Mouse (Mus musculus): Measurements from ENCODE around the gene Rab10. TPM values are rescaled to one million over a fixed set of nuclear protein-coding genes. Genes with fewer than 3 reads are reported as not detected.

Rab10 gene
- polyA plus RNA-seq, 1 experiment: 50.2 TPM

DNA sequence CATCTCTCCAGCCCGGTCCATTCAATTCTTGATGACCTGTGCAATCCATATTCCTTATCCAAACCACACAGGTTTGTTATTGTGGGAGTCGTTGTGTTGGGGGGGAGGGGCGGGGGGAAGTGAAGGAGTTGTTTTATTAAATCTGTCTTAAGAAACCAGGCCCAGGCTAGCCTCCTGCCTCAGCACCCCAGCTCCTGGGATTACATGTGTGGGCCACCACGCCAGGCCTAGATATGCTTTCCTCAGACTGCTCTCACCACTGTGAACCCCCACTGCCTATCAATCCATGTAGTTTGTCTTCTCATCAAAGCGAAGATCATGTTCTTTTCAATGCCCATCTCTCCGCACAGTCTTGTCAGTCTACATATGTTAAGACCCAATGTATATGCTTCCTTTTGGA, 63.7 kb downstream of the Rab10 start:
- Histone ChIP-seq H3K27me3 (ENCODE audit: control insufficient read depth, insufficient read depth, insufficient read length) (no peaks in the 10 kb centered on the region), H3ac (ENCODE audit: control insufficient read depth, insufficient read length, low read depth) (no peak overlapping the region), H3K79me3 (ENCODE audit: low read depth) (peaks cover 1% of the 10 kb centered on the region), H3K36me3 (ENCODE audit: control insufficient read depth, insufficient read depth) (peaks cover 79% of the 10 kb centered on the region), H3K79me2 (ENCODE audit: control insufficient read depth, insufficient read depth) (peaks cover 22% of the 10 kb centered on the region), H3K4me3 (ENCODE audit: insufficient read depth, poor library complexity, severe bottlenecking) (no peak overlapping the region)
- TF ChIP-seq MYOD1 (IDR thresholded peaks at IDR 0.05; ENCODE audit: control insufficient read depth, insufficient read length, low read depth) (no peak), CEBPB (IDR thresholded peaks at IDR 0.05; ENCODE audit: low read depth) (no peak), USF1 (IDR thresholded peaks at IDR 0.05; ENCODE audit: low read depth) (no peak), MYOG (IDR thresholded peaks at IDR 0.05; ENCODE audit: control insufficient read depth, extremely low read depth, insufficient read length) (no peak), MAX (IDR thresholded peaks at IDR 0.05) (no peak), FOSL1 (IDR thresholded peaks at IDR 0.05; ENCODE audit: insufficient read depth, low read length, poor library complexity, severe bottlenecking) (no peak), CTCF (IDR thresholded peaks at IDR 0.05; ENCODE audit: control insufficient read depth, insufficient read depth, insufficient read length) (no peak)

DNA sequence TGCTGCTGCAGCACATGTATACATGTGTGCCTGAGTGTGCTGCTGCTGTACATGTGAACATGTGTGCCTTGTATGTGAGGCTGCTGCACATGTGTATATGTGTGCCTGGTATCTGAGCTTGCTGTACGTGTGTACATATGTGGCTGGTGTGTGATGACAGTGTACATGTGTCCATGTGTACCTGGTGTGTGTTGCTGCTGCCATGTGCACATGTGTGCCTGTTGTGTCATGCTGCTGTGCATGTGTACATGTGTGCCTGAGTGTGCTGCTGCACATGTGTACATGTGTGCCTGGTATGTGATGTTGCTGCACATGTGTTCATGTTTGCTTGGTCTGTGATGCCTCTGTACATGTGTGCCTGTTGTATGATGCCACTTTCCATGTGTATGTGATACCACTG, 70.2 kb downstream of the Rab10 start:
- Histone ChIP-seq H3ac (ENCODE audit: control insufficient read depth, insufficient read length, low read depth) (no peak overlapping the region), H3K27me3 (ENCODE audit: control insufficient read depth, insufficient read depth, insufficient read length) (no peaks in the 10 kb centered on the region), H3K36me3 (ENCODE audit: control insufficient read depth, insufficient read depth) (peaks cover 55% of the 10 kb centered on the region), H3K79me2 (ENCODE audit: control insufficient read depth, insufficient read depth) (peaks cover 52% of the 10 kb centered on the region), H3K4me3 (ENCODE audit: insufficient read depth, poor library complexity, severe bottlenecking) (no peak overlapping the region), H3K79me3 (ENCODE audit: low read depth) (peaks cover 19% of the 10 kb centered on the region)
- no peak for TF ChIP-seq MYOD1 (IDR thresholded peaks at IDR 0.05; ENCODE audit: control insufficient read depth, insufficient read length, low read depth)
- peak; percentile 14 for TF ChIP-seq MAX (IDR thresholded peaks at IDR 0.05)

DNA sequence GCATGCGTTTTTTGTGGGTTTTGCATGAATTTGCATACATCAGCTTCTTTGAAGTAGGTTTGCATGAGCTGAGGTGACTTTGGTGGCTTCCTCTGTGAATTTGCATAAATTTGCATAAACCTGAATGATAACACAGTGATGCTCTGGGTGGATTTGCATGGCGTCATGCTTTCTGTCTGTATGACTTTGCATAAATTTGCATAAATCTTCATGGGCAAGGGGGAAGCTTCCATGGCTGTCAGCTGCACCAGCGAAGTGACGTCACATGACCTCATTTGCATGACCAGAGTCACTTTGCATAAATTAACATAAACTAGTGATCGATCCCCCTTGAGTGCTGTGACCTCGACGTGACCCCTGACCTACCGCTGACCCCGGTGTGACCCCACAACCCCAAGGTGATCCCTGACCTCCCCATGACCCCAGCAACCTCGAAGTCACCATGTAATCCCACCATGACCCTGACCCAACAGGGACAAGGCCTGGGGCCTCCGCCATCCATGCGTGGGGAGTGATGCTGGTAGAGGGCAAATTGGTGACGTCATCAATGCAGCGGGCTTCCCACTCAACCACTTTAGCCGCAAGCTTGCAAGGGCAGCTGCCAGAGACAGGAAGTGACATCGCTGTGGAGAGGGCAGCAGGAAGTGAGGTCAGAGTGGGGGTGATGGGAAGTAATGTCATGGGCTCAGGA, 71.3 kb downstream of the Rab10 start:
- peaks cover 55% of the 10 kb centered on the region for H3K36me3 ChIP-seq (ENCODE audit: control insufficient read depth, insufficient read depth)
- H3K79me2 ChIP-seq (ENCODE audit: control insufficient read depth, insufficient read depth): peaks cover 52% of the 10 kb centered on the region
- H3ac ChIP-seq (ENCODE audit: control insufficient read depth, insufficient read length, low read depth): no peak overlapping the region
- TF ChIP-seq CTCF (IDR thresholded peaks at IDR 0.05; ENCODE audit: control insufficient read depth, insufficient read depth, insufficient read length) (no peak), MYOD1 (IDR thresholded peaks at IDR 0.05; ENCODE audit: control insufficient read depth, insufficient read length, low read depth) (no peak), MAX (IDR thresholded peaks at IDR 0.05) (no peak), FOSL1 (IDR thresholded peaks at IDR 0.05; ENCODE audit: insufficient read depth, low read length, poor library complexity, severe bottlenecking) (no peak), MYOG (IDR thresholded peaks at IDR 0.05; ENCODE audit: control insufficient read depth, extremely low read depth, insufficient read length) (no peak), CEBPB (IDR thresholded peaks at IDR 0.05; ENCODE audit: low read depth) (no peak), USF1 (IDR thresholded peaks at IDR 0.05; ENCODE audit: low read depth) (no peak)
- peaks cover 19% of the 10 kb centered on the region for H3K79me3 ChIP-seq (ENCODE audit: low read depth)
- no peak overlapping the region for H3K4me3 ChIP-seq (ENCODE audit: insufficient read depth, poor library complexity, severe bottlenecking)
- no peaks in the 10 kb centered on the region for H3K27me3 ChIP-seq (ENCODE audit: control insufficient read depth, insufficient read depth, insufficient read length)

DNA sequence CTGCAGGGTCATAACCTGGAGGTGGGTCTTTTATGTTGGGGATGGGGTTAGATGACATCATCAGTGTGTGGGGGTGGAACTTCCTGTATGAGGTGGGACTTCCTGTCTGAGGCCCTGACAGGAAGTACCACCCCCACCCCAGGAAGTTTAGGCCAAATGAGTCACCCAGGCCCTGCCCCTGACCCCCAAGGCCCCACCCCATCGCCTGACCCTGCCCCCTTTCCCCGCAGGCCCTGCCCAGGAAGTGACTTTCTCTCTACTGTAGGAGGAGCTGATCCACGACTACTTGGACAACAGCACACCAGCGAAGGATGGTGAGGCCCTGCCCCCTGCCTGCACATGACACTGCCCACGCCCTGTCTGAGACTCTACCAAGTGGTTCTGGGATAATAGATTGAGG, 72.0 kb downstream of the Rab10 start:
- Histone ChIP-seq H3K36me3 (ENCODE audit: control insufficient read depth, insufficient read depth) (peaks cover 52% of the 10 kb centered on the region), H3K79me3 (ENCODE audit: low read depth) (peaks cover 19% of the 10 kb centered on the region), H3K79me2 (ENCODE audit: control insufficient read depth, insufficient read depth) (peaks cover 52% of the 10 kb centered on the region), H3K27me3 (ENCODE audit: control insufficient read depth, insufficient read depth, insufficient read length) (no peaks in the 10 kb centered on the region), H3ac (ENCODE audit: control insufficient read depth, insufficient read length, low read depth) (no peak overlapping the region), H3K4me3 (ENCODE audit: insufficient read depth, poor library complexity, severe bottlenecking) (no peak overlapping the region)
- TF ChIP-seq FOSL1 (IDR thresholded peaks at IDR 0.05; ENCODE audit: insufficient read depth, low read length, poor library complexity, severe bottlenecking) (no peak), MYOG (IDR thresholded peaks at IDR 0.05; ENCODE audit: control insufficient read depth, extremely low read depth, insufficient read length) (no peak), CTCF (IDR thresholded peaks at IDR 0.05; ENCODE audit: control insufficient read depth, insufficient read depth, insufficient read length) (no peak), MYOD1 (IDR thresholded peaks at IDR 0.05; ENCODE audit: control insufficient read depth, insufficient read length, low read depth) (no peak), USF1 (IDR thresholded peaks at IDR 0.05; ENCODE audit: low read depth) (no peak), MAX (IDR thresholded peaks at IDR 0.05) (no peak), CEBPB (IDR thresholded peaks at IDR 0.05; ENCODE audit: low read depth) (no peak)

DNA sequence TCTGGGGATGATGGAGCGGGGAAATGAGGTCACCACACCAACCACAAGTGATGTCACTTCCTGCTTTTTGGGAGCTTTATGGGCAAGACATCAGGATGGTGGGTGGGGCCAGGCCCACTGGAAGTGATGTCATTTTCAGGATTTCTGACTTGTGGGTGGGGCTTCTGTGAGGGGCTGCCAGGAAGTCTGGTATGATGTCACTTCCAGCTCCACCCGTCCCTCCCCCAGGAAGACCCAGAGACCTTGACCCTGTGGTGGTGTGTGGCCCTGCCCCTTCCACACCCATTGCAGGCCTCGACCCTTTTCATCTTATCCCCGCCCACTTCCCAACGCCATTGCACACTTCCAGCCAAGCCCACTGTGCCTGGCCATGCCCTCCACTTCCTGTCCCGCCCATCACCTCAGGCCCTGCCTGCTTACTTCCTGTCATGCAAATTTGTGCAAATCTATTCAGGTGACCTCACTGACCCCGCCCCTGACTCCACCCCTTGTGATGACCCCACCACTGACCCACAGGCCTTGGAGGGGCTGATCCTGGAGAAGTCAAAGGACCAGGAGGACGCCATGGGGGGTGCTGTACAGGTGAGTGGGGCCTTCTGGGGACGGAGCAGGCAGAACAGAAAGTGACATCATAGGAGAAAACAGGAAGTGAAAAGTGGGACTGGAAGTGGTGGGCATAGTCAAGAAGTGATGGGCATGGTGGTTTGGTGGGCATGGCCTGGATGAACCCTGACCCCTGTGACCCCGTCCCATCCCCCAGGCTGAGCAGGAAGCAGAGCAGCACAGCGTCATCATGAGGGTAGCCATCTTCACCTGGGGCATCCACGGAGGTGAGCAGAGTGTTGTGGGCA, 72.7 kb downstream of the Rab10 start:
- H3ac ChIP-seq (ENCODE audit: control insufficient read depth, insufficient read length, low read depth): no peak overlapping the region
- no peaks in the 10 kb centered on the region for H3K27me3 ChIP-seq (ENCODE audit: control insufficient read depth, insufficient read depth, insufficient read length)
- no peak for TF ChIP-seq MYOD1 (IDR thresholded peaks at IDR 0.05; ENCODE audit: control insufficient read depth, insufficient read length, low read depth)
- TF ChIP-seq CTCF (IDR thresholded peaks at IDR 0.05; ENCODE audit: control insufficient read depth, insufficient read depth, insufficient read length): no peak
- TF ChIP-seq USF1 (IDR thresholded peaks at IDR 0.05; ENCODE audit: low read depth): no peak
- no peak for TF ChIP-seq CEBPB (IDR thresholded peaks at IDR 0.05; ENCODE audit: low read depth)
- TF ChIP-seq FOSL1 (IDR thresholded peaks at IDR 0.05; ENCODE audit: insufficient read depth, low read length, poor library complexity, severe bottlenecking): no peak
- TF ChIP-seq MYOG (IDR thresholded peaks at IDR 0.05; ENCODE audit: control insufficient read depth, extremely low read depth, insufficient read length): no peak
- no peak for TF ChIP-seq MAX (IDR thresholded peaks at IDR 0.05)
- peaks cover 19% of the 10 kb centered on the region for H3K79me3 ChIP-seq (ENCODE audit: low read depth)
- peaks cover 52% of the 10 kb centered on the region for H3K79me2 ChIP-seq (ENCODE audit: control insufficient read depth, insufficient read depth)
- peaks cover 44% of the 10 kb centered on the region for H3K36me3 ChIP-seq (ENCODE audit: control insufficient read depth, insufficient read depth)
- no peak overlapping the region for H3K4me3 ChIP-seq (ENCODE audit: insufficient read depth, poor library complexity, severe bottlenecking)
